Mouse (Mus musculus): ENCODE measurements around the gene Clasrp. TPM values are rescaled to one million over a fixed set of nuclear protein-coding genes. Genes with fewer than 3 reads are reported as not detected.

Clasrp gene
- polyA plus RNA-seq, 1 experiment from 2014 or later: 45.5 TPM

DNA sequence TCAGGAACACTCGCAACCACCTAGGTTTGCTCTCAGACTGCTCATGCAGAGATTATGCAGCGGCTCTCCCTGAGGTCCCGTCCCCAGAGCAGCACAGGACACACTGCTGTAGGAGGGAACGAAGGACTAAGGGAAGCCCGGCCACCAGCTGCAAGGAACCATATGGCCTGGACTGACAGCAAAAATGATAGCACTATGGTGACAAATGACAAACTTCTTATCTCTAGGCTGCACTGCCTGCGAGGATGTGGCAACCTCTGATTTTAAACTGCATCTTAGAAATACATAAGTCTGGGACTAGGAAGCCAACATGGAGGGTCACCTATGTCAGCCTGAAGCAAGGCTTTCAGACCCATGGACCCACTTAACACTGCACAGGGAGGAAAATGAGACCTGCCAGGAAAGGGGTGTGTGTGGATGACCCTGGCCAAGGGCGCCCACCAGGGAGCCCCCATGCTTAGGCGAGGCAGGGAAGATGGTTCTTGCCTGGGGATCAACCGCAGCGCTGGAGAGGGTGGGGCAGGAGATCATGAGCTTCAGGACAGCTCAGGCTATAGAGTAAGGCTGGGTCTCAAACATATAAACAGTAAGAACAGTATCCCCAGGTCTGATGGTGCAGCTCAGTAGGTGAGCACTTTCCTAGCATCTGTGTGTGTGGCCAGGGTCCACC lies 11.1 kb downstream of the Clasrp start:
- peak; percentile 77 for ATAC-seq (replicated peaks; ENCODE audit: low FRiP score)
- no peak for DNase-seq (ENCODE audit: low spot score)
- no peak overlapping the region for H3K4me3 ChIP-seq (ENCODE audit: low read depth, low read length)
- no peak overlapping the region for H3K4me2 ChIP-seq
- H3K9ac ChIP-seq (ENCODE audit: low read depth, low read length): no peak overlapping the region
- H3K36me3 ChIP-seq (ENCODE audit: control insufficient read depth, insufficient read depth, low read length): peaks cover 43% of the 10 kb centered on the region
- H3K27ac ChIP-seq (ENCODE audit: low read depth, low read length): no peak overlapping the region
- WGBS: 59% methylated on average over 10 of the region's 10 CpGs
- peaks cover 16% of the 10 kb centered on the region for H3K4me1 ChIP-seq (replicated peaks; ENCODE audit: control insufficient read depth, insufficient read depth, low read length)
- no peaks in the 10 kb centered on the region for H3K27me3 ChIP-seq (replicated peaks; ENCODE audit: control insufficient read depth, insufficient read depth, low read length)
- no peaks in the 10 kb centered on the region for H3K9me3 ChIP-seq (ENCODE audit: control insufficient read depth, low read length)

DNA sequence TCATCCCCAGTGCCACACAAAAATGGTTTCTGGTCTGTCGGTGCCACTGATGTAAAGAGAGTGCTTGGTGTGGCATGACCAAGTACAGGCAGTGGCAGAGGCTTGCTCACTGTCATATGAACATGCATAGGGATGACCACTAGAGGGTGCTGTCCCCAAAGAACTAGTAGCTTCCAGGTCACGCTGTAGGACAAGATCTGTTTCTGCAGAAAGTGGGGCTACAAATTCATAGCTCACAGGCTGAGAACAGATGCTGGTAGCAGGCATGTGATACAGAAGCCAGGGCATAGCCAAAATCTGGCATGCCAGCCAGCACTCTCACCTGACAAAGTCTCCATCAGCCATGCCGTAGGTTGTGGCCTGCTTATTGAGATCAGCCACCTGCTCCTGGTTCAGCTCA lies 14.4 kb downstream of the Clasrp start:
- Histone ChIP-seq H3K27ac (ENCODE audit: low read depth, low read length) (no peak overlapping the region), H3K4me1 (replicated peaks; ENCODE audit: control insufficient read depth, insufficient read depth, low read length) (peaks cover 16% of the 10 kb centered on the region), H3K9me3 (ENCODE audit: control insufficient read depth, low read length) (no peaks in the 10 kb centered on the region), H3K27me3 (replicated peaks; ENCODE audit: control insufficient read depth, insufficient read depth, low read length) (no peaks in the 10 kb centered on the region), H3K9ac (ENCODE audit: low read depth, low read length) (no peak overlapping the region), H3K4me2 (no peak overlapping the region), H3K36me3 (ENCODE audit: control insufficient read depth, insufficient read depth, low read length) (peaks cover 62% of the 10 kb centered on the region), H3K4me3 (ENCODE audit: low read depth, low read length) (no peak overlapping the region)
- ATAC-seq (replicated peaks; ENCODE audit: low FRiP score): peak; percentile 53
- WGBS: 63% methylated on average over 3 of the region's 3 CpGs
- peak; percentile 57 for DNase-seq (ENCODE audit: low spot score)

DNA sequence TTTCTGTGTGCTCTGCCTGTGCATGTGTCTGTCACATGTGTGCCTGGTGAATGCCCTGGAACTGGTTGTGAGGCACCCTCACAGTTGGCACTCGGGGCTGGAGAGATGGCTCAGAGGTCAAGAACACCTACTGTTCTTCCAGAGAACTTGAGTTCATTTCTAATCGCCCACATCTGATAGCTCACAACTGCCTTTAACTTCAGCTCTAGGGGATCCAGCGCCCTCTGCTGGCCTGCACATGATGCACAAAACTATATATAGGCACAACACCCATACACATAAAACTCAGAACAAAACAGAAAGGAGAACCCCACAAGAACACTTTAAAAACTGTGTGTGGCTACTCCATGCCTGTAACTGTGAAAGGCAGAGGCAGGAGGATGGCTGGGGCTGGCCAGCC lies 15.1 kb downstream of the Clasrp start:
- peak; percentile 44 for DNase-seq (ENCODE audit: low spot score)
- Histone ChIP-seq H3K4me1 (replicated peaks; ENCODE audit: control insufficient read depth, insufficient read depth, low read length) (peaks cover 16% of the 10 kb centered on the region), H3K36me3 (ENCODE audit: control insufficient read depth, insufficient read depth, low read length) (peaks cover 66% of the 10 kb centered on the region), H3K4me2 (no peak overlapping the region), H3K27ac (ENCODE audit: low read depth, low read length) (no peak overlapping the region), H3K9ac (ENCODE audit: low read depth, low read length) (no peak overlapping the region), H3K9me3 (ENCODE audit: control insufficient read depth, low read length) (no peaks in the 10 kb centered on the region), H3K4me3 (ENCODE audit: low read depth, low read length) (no peak overlapping the region), H3K27me3 (replicated peaks; ENCODE audit: control insufficient read depth, insufficient read depth, low read length) (no peaks in the 10 kb centered on the region)
- ATAC-seq (replicated peaks; ENCODE audit: low FRiP score): no peak
- 50% methylated on average over 3 of the region's 3 CpGs for WGBS

DNA sequence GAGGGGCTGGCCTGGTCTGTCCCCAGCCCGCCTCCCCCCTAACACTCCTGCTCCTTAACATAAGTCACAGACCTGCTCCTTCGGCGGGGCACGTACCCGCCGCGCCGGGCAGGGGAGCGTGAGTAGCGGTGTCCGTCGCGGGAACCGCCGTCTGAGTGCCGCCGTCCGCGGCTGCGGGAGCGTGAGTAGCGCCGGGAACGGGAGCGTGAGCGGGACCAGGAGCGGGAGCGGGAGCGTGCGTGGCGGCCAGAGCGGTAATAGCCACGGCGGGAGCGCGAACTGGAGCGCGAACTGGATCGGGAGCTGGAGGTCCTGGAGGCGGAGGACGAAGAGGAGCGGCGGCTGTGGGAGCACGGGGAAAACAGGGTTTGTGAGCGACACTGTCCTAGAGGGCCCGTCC lies 18.0 kb downstream of the Clasrp start:
- Histone ChIP-seq H3K27ac (ENCODE audit: low read depth, low read length) (no peak overlapping the region), H3K4me3 (ENCODE audit: low read depth, low read length) (no peak overlapping the region), H3K9me3 (ENCODE audit: control insufficient read depth, low read length) (no peaks in the 10 kb centered on the region), H3K4me2 (no peak overlapping the region), H3K36me3 (ENCODE audit: control insufficient read depth, insufficient read depth, low read length) (peaks cover 75% of the 10 kb centered on the region), H3K9ac (ENCODE audit: low read depth, low read length) (no peak overlapping the region), H3K4me1 (replicated peaks; ENCODE audit: control insufficient read depth, insufficient read depth, low read length) (no peaks in the 10 kb centered on the region), H3K27me3 (replicated peaks; ENCODE audit: control insufficient read depth, insufficient read depth, low read length) (no peaks in the 10 kb centered on the region)
- no peak for ATAC-seq (replicated peaks; ENCODE audit: low FRiP score)
- no peak for DNase-seq (ENCODE audit: low spot score)
- WGBS: 90% methylated on average over 46 of the region's 46 CpGs

DNA sequence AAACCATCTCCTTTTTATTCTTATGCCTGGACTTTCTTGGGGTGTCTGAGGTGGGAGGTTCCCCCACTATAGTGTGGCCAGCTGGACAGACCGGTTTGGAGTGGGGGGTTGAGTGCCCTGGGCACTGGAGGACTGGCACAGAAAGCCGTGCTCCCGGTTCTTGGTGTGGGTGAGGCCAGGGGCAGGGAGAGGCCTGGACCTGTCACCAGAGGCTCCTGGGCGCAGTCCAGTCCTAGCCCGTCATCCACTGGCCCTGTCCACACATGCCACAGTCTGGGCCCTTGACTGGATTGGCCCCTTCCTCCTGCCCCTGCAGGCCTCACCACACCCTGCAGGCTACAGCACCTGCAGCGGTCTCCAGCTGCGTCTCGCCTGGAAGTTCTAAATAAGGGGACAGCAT lies 23.7 kb downstream of the Clasrp start:
- peaks cover 21% of the 10 kb centered on the region for H3K4me1 ChIP-seq (replicated peaks; ENCODE audit: control insufficient read depth, insufficient read depth, low read length)
- 0 out of 2 replicates have a peak, but pooled peaks cover 8% of the 10 kb centered on the region for H3K27me3 ChIP-seq (replicated peaks; ENCODE audit: control insufficient read depth, insufficient read depth, low read length)
- no peak for DNase-seq (ENCODE audit: low spot score)
- no peak for ATAC-seq (replicated peaks; ENCODE audit: low FRiP score)
- H3K9me3 ChIP-seq (ENCODE audit: control insufficient read depth, low read length): no peaks in the 10 kb centered on the region
- 87% methylated on average over 8 of the region's 8 CpGs for WGBS
- H3K27ac ChIP-seq (ENCODE audit: low read depth, low read length): no peak overlapping the region
- H3K4me2 ChIP-seq: no peak overlapping the region
- peaks cover 35% of the 10 kb centered on the region for H3K36me3 ChIP-seq (ENCODE audit: control insufficient read depth, insufficient read depth, low read length)
- no peak overlapping the region for H3K9ac ChIP-seq (ENCODE audit: low read depth, low read length)
- H3K4me3 ChIP-seq (ENCODE audit: low read depth, low read length): no peak overlapping the region

DNA sequence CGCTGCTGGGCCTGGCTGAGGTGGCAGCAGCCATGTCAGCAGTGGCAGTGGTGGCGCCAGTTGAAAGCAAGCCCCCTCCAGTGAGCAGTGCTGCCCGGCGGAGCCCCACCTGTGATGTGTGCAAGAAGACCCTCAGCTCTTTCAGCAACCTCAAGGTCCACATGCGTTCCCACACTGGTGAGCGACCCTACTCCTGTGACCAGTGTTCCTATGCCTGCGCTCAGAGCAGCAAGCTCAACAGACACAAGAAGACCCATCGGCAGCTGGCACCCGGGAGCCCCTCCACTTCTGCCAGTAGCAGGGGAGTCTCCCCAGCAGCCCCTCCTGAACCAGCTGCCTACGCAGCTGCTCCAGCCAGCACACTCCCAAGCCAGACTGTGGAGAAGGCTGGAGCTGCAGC lies 24.5 kb downstream of the Clasrp start:
- no peak overlapping the region for H3K4me2 ChIP-seq
- no peak overlapping the region for H3K4me3 ChIP-seq (ENCODE audit: low read depth, low read length)
- H3K9ac ChIP-seq (ENCODE audit: low read depth, low read length): no peak overlapping the region
- peaks cover 21% of the 10 kb centered on the region for H3K4me1 ChIP-seq (replicated peaks; ENCODE audit: control insufficient read depth, insufficient read depth, low read length)
- H3K27me3 ChIP-seq (replicated peaks; ENCODE audit: control insufficient read depth, insufficient read depth, low read length): 0 out of 2 replicates have a peak, but pooled peaks cover 8% of the 10 kb centered on the region
- ATAC-seq (replicated peaks; ENCODE audit: low FRiP score): no peak
- H3K9me3 ChIP-seq (ENCODE audit: control insufficient read depth, low read length): no peaks in the 10 kb centered on the region
- H3K36me3 ChIP-seq (ENCODE audit: control insufficient read depth, insufficient read depth, low read length): peaks cover 31% of the 10 kb centered on the region
- H3K27ac ChIP-seq (ENCODE audit: low read depth, low read length): no peak overlapping the region
- WGBS: 90% methylated on average over 10 of the region's 10 CpGs
- DNase-seq (ENCODE audit: low spot score): no peak

DNA sequence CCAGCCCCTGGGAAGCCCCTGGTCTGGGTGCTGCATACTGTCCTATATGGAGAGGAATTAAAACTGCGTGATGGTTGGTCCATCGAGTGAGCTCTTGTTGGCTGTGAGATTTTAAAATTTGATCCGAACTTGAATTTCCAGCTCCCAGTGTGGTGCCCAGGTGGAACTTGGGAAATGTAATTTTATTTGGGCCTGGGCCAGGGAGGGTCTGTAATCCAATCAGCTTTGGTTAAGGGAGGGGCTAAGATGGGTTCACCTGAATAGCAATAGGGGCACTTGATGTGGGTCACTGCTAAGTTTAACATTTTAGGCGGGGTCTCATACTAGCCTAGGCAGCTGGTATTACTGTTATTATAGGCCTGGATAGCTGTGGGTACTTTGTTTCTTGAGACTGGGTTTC lies 25.9 kb downstream of the Clasrp start:
- Histone ChIP-seq H3K4me2 (peak overlapping the region; percentile 99), H3K4me3 (ENCODE audit: low read depth, low read length) (peak overlapping the region; percentile 52; the same call in 1 of the 2 replicates), H3K4me1 (replicated peaks; ENCODE audit: control insufficient read depth, insufficient read depth, low read length) (peaks cover 24% of the 10 kb centered on the region), H3K9ac (ENCODE audit: low read depth, low read length) (no peak overlapping the region), H3K27ac (ENCODE audit: low read depth, low read length) (no peak overlapping the region), H3K27me3 (replicated peaks; ENCODE audit: control insufficient read depth, insufficient read depth, low read length) (0 out of 2 replicates have a peak, but pooled peaks cover 8% of the 10 kb centered on the region), H3K9me3 (ENCODE audit: control insufficient read depth, low read length) (no peaks in the 10 kb centered on the region), H3K36me3 (ENCODE audit: control insufficient read depth, insufficient read depth, low read length) (peaks cover 18% of the 10 kb centered on the region)
- DNase-seq (ENCODE audit: low spot score) (no peak), ATAC-seq (replicated peaks; ENCODE audit: low FRiP score) (no peak)
- WGBS: 59% methylated on average over 4 of the region's 4 CpGs

DNA sequence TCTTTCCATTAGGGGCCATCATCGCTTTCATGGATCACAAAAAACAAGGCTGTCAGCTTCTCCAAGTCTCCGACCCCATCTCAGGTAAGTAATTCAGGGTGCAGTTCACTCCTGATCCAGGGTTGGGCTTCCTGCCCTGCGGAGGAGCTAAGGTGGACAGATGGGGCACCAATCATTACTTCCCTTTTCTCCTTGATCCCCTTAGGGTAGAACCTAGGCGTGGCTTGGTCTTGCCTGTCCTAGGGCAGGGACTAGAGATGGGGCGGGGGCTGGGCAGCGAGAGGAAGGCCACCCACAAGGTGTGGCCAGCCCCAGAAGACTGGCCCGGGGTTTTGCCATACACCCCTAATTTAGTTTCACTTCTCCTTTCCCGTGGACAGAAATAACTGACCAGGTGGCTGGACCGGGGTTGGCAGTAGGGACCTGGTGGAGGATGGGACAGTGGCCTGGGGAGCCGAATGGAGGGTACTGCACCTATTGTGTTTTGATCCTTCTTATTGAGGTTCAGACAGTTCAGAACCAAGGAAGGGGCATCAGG lies 26.3 kb downstream of the Clasrp start:
- DNase-seq (ENCODE audit: low spot score) (no peak), ATAC-seq (replicated peaks; ENCODE audit: low FRiP score) (no peak)
- H3K9ac ChIP-seq (ENCODE audit: low read depth, low read length): peak overlapping the region; percentile 66
- WGBS: 11% methylated on average over 10 of the region's 10 CpGs
- peak overlapping the region; percentile 52 for H3K4me3 ChIP-seq (ENCODE audit: low read depth, low read length)
- H3K27me3 ChIP-seq (replicated peaks; ENCODE audit: control insufficient read depth, insufficient read depth, low read length): 0 out of 2 replicates have a peak, but pooled peaks cover 8% of the 10 kb centered on the region
- peaks cover 16% of the 10 kb centered on the region; the same call in 1 of the 2 replicates for H3K36me3 ChIP-seq (ENCODE audit: control insufficient read depth, insufficient read depth, low read length)
- H3K9me3 ChIP-seq (ENCODE audit: control insufficient read depth, low read length): no peaks in the 10 kb centered on the region
- H3K4me2 ChIP-seq: peak overlapping the region; percentile 99
- peaks cover 24% of the 10 kb centered on the region for H3K4me1 ChIP-seq (replicated peaks; ENCODE audit: control insufficient read depth, insufficient read depth, low read length)
- H3K27ac ChIP-seq (ENCODE audit: low read depth, low read length): no peak overlapping the region
